Mouse (Mus musculus) liver, embryonic 14.5 days (tissue): ENCODE data around the gene Cep295nl.

Source experiments
- CTCF ChIP-seq: IDR thresholded peaks from 2 replicates; pipeline ENCODE4 v1.5.1; 2016; ENCODE audit warnings: antibody characterized with exemption, low read depth, control low read depth
- EP300 ChIP-seq: IDR thresholded peaks from 2 replicates; pipeline ENCODE4 v1.6.1; 2016; ENCODE audit warnings: antibody characterized with exemption, low read depth

- TF ChIP-seq CTCF (no peak), EP300 (no peak)
Observed at GRCm38 (mm10) chr11:118342400-118342981, at the start of gene Cep295nl.
